Mouse (Mus musculus): ENCODE measurements around the gene Dcps. TPM values are rescaled to one million over a fixed set of nuclear protein-coding genes. Genes with fewer than 3 reads are reported as not detected.
A peak's percentile ranks its signal among the peaks of the same experiment; 100 is the strongest.

Gene Dcps
- polyA plus RNA-seq, 1 experiment from 2014 or later = 23.7 TPM

- no peak for ATAC-seq
- H3K27me3 ChIP-seq (ENCODE audit: insufficient read depth, low read length) = no peaks in the 10 kb centered on the region
- peaks cover 48% of the 10 kb centered on the region for H3K36me3 ChIP-seq (replicated peaks; ENCODE audit: insufficient read depth, low read length)
- no peaks in the 10 kb centered on the region for H3K9me3 ChIP-seq (ENCODE audit: low read length)
- H3K27ac ChIP-seq (ENCODE audit: low read depth) = no peak overlapping the region
- TF ChIP-seq EP300 (IDR thresholded peaks at IDR 0.05; ENCODE audit: low read depth) (no peak), CTCF (IDR thresholded peaks at IDR 0.05; ENCODE audit: low read depth) (no peak)
- peaks cover 12% of the 10 kb centered on the region for H3K4me1 ChIP-seq (ENCODE audit: insufficient read depth)
- WGBS (ENCODE audit: insufficient replicate concordance) = 86% methylated on average over 2 of the region's 2 CpGs
- no peak overlapping the region for H3K4me2 ChIP-seq (ENCODE audit: low read depth, low read length)
- DNase-seq = no peak
- no peak overlapping the region for H3K9ac ChIP-seq (replicated peaks)
- no peak overlapping the region for H3K4me3 ChIP-seq (ENCODE audit: low read depth, low read length)
These were observed 28.6 kb upstream of the Dcps start for GRCm38 (mm10) chr9:35204421-35204820.

- TF ChIP-seq EP300 (IDR thresholded peaks at IDR 0.05; ENCODE audit: low read depth) = no peak
- no peak for TF ChIP-seq CTCF (IDR thresholded peaks at IDR 0.05; ENCODE audit: low read depth)
- Histone ChIP-seq H3K27ac (ENCODE audit: low read depth) (no peak overlapping the region), H3K4me3 (ENCODE audit: low read depth, low read length) (no peak overlapping the region), H3K4me2 (ENCODE audit: low read depth, low read length) (no peak overlapping the region), H3K9ac (replicated peaks) (no peak overlapping the region), H3K9me3 (ENCODE audit: low read length) (no peaks in the 10 kb centered on the region), H3K27me3 (ENCODE audit: insufficient read depth, low read length) (no peaks in the 10 kb centered on the region), H3K4me1 (ENCODE audit: insufficient read depth) (peaks cover 12% of the 10 kb centered on the region), H3K36me3 (replicated peaks; ENCODE audit: insufficient read depth, low read length) (peaks cover 40% of the 10 kb centered on the region)
- no peak for ATAC-seq
- no peak for DNase-seq
- 25% methylated on average over 3 of the region's 3 CpGs for WGBS (ENCODE audit: insufficient replicate concordance)
These were observed 27.7 kb upstream of the Dcps start for GRCm38 (mm10) chr9:35203536-35203935.

GRCm38 (mm10) chr9:35200529-35201060 lies 24.7 kb upstream of the Dcps start:
- no peak for ATAC-seq
- TF ChIP-seq EP300 (IDR thresholded peaks at IDR 0.05; ENCODE audit: low read depth) = peak; percentile 18; the same call in 1 of the 2 replicates
- no peak for TF ChIP-seq CTCF (IDR thresholded peaks at IDR 0.05; ENCODE audit: low read depth)
- H3K4me2 ChIP-seq (ENCODE audit: low read depth, low read length) = peak overlapping the region; percentile 86
- H3K4me1 ChIP-seq (ENCODE audit: insufficient read depth) = peaks cover 16% of the 10 kb centered on the region
- H3K9ac ChIP-seq (replicated peaks) = peak overlapping the region; percentile 84
- no peaks in the 10 kb centered on the region for H3K27me3 ChIP-seq (ENCODE audit: insufficient read depth, low read length)
- peak overlapping the region; percentile 94; the same call in 1 of the 2 replicates for H3K27ac ChIP-seq (ENCODE audit: low read depth)
- peaks cover 13% of the 10 kb centered on the region for H3K36me3 ChIP-seq (replicated peaks; ENCODE audit: insufficient read depth, low read length)
- peak overlapping the region; percentile 72 for H3K4me3 ChIP-seq (ENCODE audit: low read depth, low read length)
- WGBS (ENCODE audit: insufficient replicate concordance) = 35% methylated on average over 9 of the region's 9 CpGs
- no peak for DNase-seq
- H3K9me3 ChIP-seq (ENCODE audit: low read length) = no peaks in the 10 kb centered on the region

- Histone ChIP-seq H3K4me3 (ENCODE audit: low read depth, low read length) (peak within 1 kb of the TSS; percentile 72), H3K4me1 (ENCODE audit: insufficient read depth) (peaks cover 18% of the 10 kb centered on the region), H3K4me2 (ENCODE audit: low read depth, low read length) (peak within 1 kb of the TSS; percentile 86), H3K9me3 (ENCODE audit: low read length) (no peaks in the 10 kb centered on the region), H3K27ac (ENCODE audit: low read depth) (peak within 1 kb of the TSS; percentile 94), H3K9ac (replicated peaks) (peak within 1 kb of the TSS; percentile 84), H3K27me3 (ENCODE audit: insufficient read depth, low read length) (no peaks in the 10 kb centered on the region), H3K36me3 (replicated peaks; ENCODE audit: insufficient read depth, low read length) (peaks cover 7% of the 10 kb centered on the region)
- DNase-seq (peak; percentile 94), ATAC-seq (peak; percentile 90)
- TF ChIP-seq EP300 (IDR thresholded peaks at IDR 0.05; ENCODE audit: low read depth) (no peak), CTCF (IDR thresholded peaks at IDR 0.05; ENCODE audit: low read depth) (peak; percentile 97)
- WGBS (ENCODE audit: insufficient replicate concordance) = under 1% methylated on average over 44 of the region's 44 CpGs
These were observed 24.1 kb upstream of the Dcps start, which contains the start of the genes Srpr and Tirap for GRCm38 (mm10) chr9:35199772-35200471. Gene Srpr (plus strand): TSS chr9:35200175. Gene Tirap (minus strand): TSS chr9:35200291.

GRCm38 (mm10) chr9:35198945-35199771 lies 23.3 kb upstream of the Dcps start:
- Histone ChIP-seq H3K4me2 (ENCODE audit: low read depth, low read length) (peak overlapping the region; percentile 86), H3K4me3 (ENCODE audit: low read depth, low read length) (peak overlapping the region; percentile 72), H3K4me1 (ENCODE audit: insufficient read depth) (peaks cover 18% of the 10 kb centered on the region), H3K27ac (ENCODE audit: low read depth) (peak overlapping the region; percentile 94), H3K9ac (replicated peaks) (peak overlapping the region; percentile 84), H3K27me3 (ENCODE audit: insufficient read depth, low read length) (no peaks in the 10 kb centered on the region), H3K9me3 (ENCODE audit: low read length) (no peaks in the 10 kb centered on the region), H3K36me3 (replicated peaks; ENCODE audit: insufficient read depth, low read length) (no peaks in the 10 kb centered on the region)
- 16% methylated on average over 18 of the region's 18 CpGs for WGBS (ENCODE audit: insufficient replicate concordance)
- TF ChIP-seq EP300 (IDR thresholded peaks at IDR 0.05; ENCODE audit: low read depth) = no peak
- TF ChIP-seq CTCF (IDR thresholded peaks at IDR 0.05; ENCODE audit: low read depth) = no peak
- peak; percentile 21 for DNase-seq
- peak; percentile 57 for ATAC-seq

- no peak for ATAC-seq
- peak overlapping the region; percentile 72 for H3K4me3 ChIP-seq (ENCODE audit: low read depth, low read length)
These were observed 22.5 kb upstream of the Dcps start for GRCm38 (mm10) chr9:35198351-35198750.

More at GRCm38 (mm10) chr9:35198351-35198750, 22.5 kb upstream of the Dcps start:
- no peak for DNase-seq
- H3K9me3 ChIP-seq (ENCODE audit: low read length) = no peaks in the 10 kb centered on the region
- peak overlapping the region; percentile 86 for H3K4me2 ChIP-seq (ENCODE audit: low read depth, low read length)
- no peaks in the 10 kb centered on the region for H3K27me3 ChIP-seq (ENCODE audit: insufficient read depth, low read length)
- 69% methylated on average over 10 of the region's 10 CpGs for WGBS (ENCODE audit: insufficient replicate concordance)
- H3K36me3 ChIP-seq (replicated peaks; ENCODE audit: insufficient read depth, low read length) = no peaks in the 10 kb centered on the region
- peak overlapping the region; percentile 84 for H3K9ac ChIP-seq (replicated peaks)
- peak overlapping the region; percentile 94 for H3K27ac ChIP-seq (ENCODE audit: low read depth)
- TF ChIP-seq CTCF (IDR thresholded peaks at IDR 0.05; ENCODE audit: low read depth) (no peak), EP300 (IDR thresholded peaks at IDR 0.05; ENCODE audit: low read depth) (no peak)
- peaks cover 18% of the 10 kb centered on the region for H3K4me1 ChIP-seq (ENCODE audit: insufficient read depth)
